Mouse (Mus musculus) spleen, postnatal 4 days (tissue): ENCODE measurements around the gene B3galt2.

Source experiments
- DNase-seq, 2 experiments: peaks; one replicate each; pipeline ENCODE4 v3.0.0; 2022; ENCODE audit warnings: low spot score in 2 of 2

The B3galt2 gene

DNA sequence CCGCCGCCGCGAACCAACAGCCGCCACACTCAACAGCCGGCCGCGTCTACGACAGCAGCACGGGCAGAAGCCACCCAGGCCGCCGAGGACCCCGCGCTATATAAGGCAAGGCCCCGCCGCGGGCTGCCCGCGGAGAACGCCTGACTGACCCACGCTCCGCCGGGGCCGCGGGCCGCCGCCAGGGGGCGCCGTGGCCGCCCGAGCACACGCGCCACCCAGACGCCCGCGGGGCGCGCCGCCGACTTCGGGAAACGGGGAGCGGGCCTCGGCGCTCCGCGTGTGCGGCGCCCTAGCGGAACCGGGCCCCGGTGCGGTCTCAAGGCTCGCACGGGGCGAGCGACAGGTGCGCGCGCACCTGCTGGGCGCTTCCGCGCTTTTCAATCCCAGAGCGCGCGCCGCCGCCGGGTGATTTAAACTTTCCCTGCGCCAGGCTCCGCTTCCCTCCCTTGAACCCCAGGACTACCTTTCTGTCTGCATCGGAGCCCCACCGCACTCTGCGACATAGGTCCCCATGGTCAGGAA is 62.3 kb downstream of the B3galt2 start, which contains the start of gene Cdc73:
Gene Cdc73, minus strand, starts transcription at position 153 of the 522 bp plus-strand sequence.
- DNase-seq: peak; percentile 93 to 98
